Mouse (Mus musculus) forebrain, embryonic 16.5 days (tissue): ENCODE data around the gene Fastkd3. TPM values are rescaled to one million over a fixed set of nuclear protein-coding genes. Genes with fewer than 3 reads are reported as not detected.
"Not testable (repeated sequence)": the region's sequence is repeated elsewhere in the genome, so short reads cannot be mapped to it uniquely, and the experiment has no call there.

Source experiments
- ATAC-seq: fragments of 200-750 bp; cut with Nextera tagmentation; 2 replicates; pipeline ENCODE4 v1.8.0; 2017; ENCODE audit warnings: mild to moderate bottlenecking, moderate library complexity
- H3K27ac ChIP-seq: fragments of 300-500 bp; sonication (generic); 2 replicates; pipeline ENCODE4 v1.5.1; 2014; ENCODE audit warnings: low read length, control low read depth
- H3K27me3 ChIP-seq: fragments of 300-500 bp; sonication (generic); replicated peaks from 2 replicates; pipeline ENCODE4 v1.6.1; 2014; ENCODE audit warnings: low read length; ENCODE audit not compliant: control insufficient read depth, insufficient read depth
- H3K36me3 ChIP-seq: fragments of 300-500 bp; sonication (generic); 2 replicates; pipeline ENCODE4 v1.6.1; 2014; ENCODE audit not compliant: control insufficient read depth, insufficient read depth
- H3K4me1 ChIP-seq: fragments of 300-500 bp; sonication (generic); replicated peaks from 2 replicates; pipeline ENCODE4 v1.6.1; 2014; ENCODE audit warnings: low read length; ENCODE audit not compliant: control insufficient read depth, insufficient read depth
- H3K4me2 ChIP-seq: fragments of 300-500 bp; sonication (generic); 2 replicates; pipeline ENCODE4 v1.6.1; 2014; ENCODE audit warnings: mild to moderate bottlenecking, low read length, control low read depth
- H3K4me3 ChIP-seq: fragments of 300-500 bp; sonication (generic); replicated peaks from 2 replicates; pipeline ENCODE4 v1.5.1; 2014; ENCODE audit warnings: mild to moderate bottlenecking, low read length, control low read depth
- H3K9ac ChIP-seq: fragments of 300-500 bp; sonication (generic); replicated peaks from 2 replicates; pipeline ENCODE4 v1.6.1; 2014; ENCODE audit warnings: low read depth, low read length, control low read depth
- H3K9me3 ChIP-seq: fragments of 300-500 bp; sonication (generic); 2 replicates; pipeline ENCODE4 v1.6.1; 2016; ENCODE audit warnings: low read length; ENCODE audit not compliant: control insufficient read depth
- WGBS: fragments of 180-500 bp; shearing (Covaris S2); extraction: QIAGEN DNeasy Blood & Tissue Kit; methylation state at CpG from one replicate; pipeline ENCODE4 v1.1.7; 2014; 5-methylcytosine and 5-hydroxymethylcytosine counted together
- polyA plus RNA-seq: library from polyadenylated mRNA; unstranded; fragments of >200 nt; fragmentation: Nextera tagmentation; extraction: Ambion mirVana; gene quantifications from 2 replicates; pipeline ENCODE4 v1.2.1, GENCODE M21; 2015

Gene Fastkd3
- polyA plus RNA-seq: 29.7 and 29.8 TPM in 2 replicates

DNA sequence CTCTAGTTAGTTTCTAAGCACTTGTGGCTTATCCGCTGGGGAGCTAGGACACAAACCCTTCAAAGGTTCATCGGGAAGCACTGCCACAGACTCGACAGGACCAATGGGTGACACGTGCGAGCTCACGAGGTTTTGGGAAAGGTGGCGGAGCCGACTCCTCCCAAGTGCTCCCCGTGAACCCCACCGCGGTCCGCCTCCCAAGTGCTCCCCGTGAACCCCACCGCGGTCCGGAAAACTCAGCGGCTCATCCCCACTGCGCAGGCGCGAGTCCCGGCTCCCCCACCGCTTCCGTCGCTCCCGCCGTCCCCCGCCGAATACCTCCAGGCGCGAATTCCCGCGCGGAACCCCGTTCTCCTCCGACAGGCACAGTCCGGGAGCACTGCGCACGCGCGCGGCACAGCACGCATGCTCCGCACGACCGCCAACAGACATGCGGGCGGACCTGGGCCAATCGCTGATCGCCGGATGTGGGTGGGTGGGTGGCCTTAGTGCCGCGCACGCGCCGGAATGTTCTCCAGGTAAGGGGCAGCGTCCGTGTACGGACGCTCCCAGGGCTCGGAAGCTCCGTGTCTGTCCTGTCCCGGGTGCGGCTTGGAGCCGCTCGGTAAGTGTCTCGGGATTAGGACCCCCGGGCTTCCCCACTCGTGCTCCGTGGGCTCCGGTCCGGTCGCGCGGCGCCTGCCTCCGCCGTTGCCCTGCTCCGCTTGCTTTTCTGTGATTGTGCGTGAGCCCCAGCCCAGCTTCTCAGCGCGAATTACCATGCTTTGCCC, at the start of gene Fastkd3, which contains the start of gene Mtrr:
Fastkd3 (plus strand) TSS at position 488 of the 770 bp plus-strand sequence.
Mtrr (minus strand) TSS at position 403 of the 770 bp plus-strand sequence.
- no peaks in the 10 kb centered on the region for H3K27me3 ChIP-seq
- peak; percentile 100 for ATAC-seq
- H3K9ac ChIP-seq: peak within 1 kb of the TSS; percentile 82
- peaks cover 24% of the 10 kb centered on the region for H3K36me3 ChIP-seq
- H3K4me3 ChIP-seq: peak within 1 kb of the TSS; percentile 89
- H3K4me1 ChIP-seq: peaks cover 23% of the 10 kb centered on the region
- H3K9me3 ChIP-seq: no peaks in the 10 kb centered on the region
- H3K27ac ChIP-seq: peak within 1 kb of the TSS; percentile 82
- WGBS: under 1% methylated on average over 81 of the region's 81 CpGs
- H3K4me2 ChIP-seq: peak within 1 kb of the TSS; percentile 84

DNA sequence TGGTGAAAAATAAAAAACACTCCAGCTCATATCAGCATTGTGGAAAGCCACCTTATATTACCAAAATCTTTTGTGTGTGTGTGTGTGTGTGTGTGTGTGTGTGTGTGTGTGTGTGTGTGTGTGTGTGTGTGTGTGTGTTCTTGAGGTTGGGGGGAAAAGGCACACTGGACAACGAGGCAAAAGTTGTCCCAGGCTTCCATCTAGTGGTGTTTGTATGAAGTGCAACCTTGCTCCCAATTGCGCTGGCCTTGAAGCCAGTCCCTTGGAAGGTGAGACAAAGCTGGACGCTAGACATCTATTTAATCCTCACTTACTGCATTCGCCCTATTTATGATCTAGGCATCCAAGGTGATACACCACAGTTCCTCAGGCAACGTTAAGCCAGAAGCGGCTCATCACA, 28.6 kb upstream of the Fastkd3 start:
- not testable (repeated sequence) for H3K9me3 ChIP-seq, H3K4me2 ChIP-seq, H3K36me3 ChIP-seq, H3K27me3 ChIP-seq, ATAC-seq, H3K27ac ChIP-seq, H3K4me3 ChIP-seq, H3K4me1 ChIP-seq, H3K9ac ChIP-seq
- WGBS: 21% methylated on average over 4 of the region's 6 CpGs

DNA sequence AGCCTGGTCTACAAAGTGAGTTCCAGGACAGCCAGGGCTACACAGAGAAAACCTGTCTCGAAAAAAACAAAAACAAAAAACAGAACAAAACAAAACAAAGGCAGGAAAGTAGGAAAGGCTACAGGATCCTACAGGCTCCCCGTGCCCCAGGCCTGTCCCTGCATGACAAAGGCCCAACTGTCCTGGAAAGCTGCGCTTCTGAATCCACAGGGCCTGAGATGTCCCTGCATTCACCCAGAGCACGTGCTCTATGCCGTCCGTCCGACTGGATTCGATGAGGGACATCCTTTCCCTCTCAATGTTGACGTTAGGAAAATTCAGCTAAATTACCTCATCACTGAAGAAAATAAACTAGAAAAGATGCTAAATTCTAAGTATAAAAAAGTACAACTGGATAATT, 13.9 kb upstream of the Fastkd3 start:
- peaks cover 38% of the 10 kb centered on the region for H3K36me3 ChIP-seq
- H3K4me3 ChIP-seq: no peak overlapping the region
- WGBS: 95% methylated on average over 9 of the region's 9 CpGs

DNA sequence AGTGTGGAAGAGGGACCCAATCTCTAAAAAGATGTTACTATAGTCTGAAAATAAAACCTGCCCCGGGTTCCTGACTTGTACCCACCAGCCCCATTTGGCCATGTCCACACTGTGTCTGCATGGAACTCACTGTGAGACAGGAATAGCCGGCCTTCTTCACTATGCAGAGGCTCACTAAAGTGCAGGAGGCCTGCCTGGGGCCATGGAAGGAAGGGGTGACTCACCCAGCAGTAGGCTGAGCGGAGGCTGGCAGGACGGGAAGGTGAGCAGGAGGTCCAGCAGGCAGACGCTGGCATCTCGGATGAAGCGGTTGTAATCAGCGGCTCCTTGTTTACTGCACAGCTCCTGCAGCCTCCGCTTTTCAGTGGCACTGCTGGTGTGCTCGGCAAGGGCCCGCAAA, 13.5 kb upstream of the Fastkd3 start:
- H3K4me2 ChIP-seq: no peak overlapping the region
- 95% methylated on average over 11 of the region's 11 CpGs for WGBS
- peaks cover 34% of the 10 kb centered on the region for H3K36me3 ChIP-seq
- H3K4me3 ChIP-seq: no peak overlapping the region
- no peak for ATAC-seq
- H3K4me1 ChIP-seq: no peaks in the 10 kb centered on the region
- no peak overlapping the region for H3K9ac ChIP-seq
- H3K9me3 ChIP-seq: no peaks in the 10 kb centered on the region
- H3K27ac ChIP-seq: no peak overlapping the region
- H3K27me3 ChIP-seq: no peaks in the 10 kb centered on the region

More for the DNA sequence above, 13.9 kb upstream of the Fastkd3 start:
- Histone ChIP-seq H3K27ac (no peak overlapping the region), H3K4me1 (no peaks in the 10 kb centered on the region), H3K9ac (no peak overlapping the region), H3K4me2 (no peak overlapping the region), H3K27me3 (no peaks in the 10 kb centered on the region), H3K9me3 (no peaks in the 10 kb centered on the region)
- ATAC-seq: no peak

DNA sequence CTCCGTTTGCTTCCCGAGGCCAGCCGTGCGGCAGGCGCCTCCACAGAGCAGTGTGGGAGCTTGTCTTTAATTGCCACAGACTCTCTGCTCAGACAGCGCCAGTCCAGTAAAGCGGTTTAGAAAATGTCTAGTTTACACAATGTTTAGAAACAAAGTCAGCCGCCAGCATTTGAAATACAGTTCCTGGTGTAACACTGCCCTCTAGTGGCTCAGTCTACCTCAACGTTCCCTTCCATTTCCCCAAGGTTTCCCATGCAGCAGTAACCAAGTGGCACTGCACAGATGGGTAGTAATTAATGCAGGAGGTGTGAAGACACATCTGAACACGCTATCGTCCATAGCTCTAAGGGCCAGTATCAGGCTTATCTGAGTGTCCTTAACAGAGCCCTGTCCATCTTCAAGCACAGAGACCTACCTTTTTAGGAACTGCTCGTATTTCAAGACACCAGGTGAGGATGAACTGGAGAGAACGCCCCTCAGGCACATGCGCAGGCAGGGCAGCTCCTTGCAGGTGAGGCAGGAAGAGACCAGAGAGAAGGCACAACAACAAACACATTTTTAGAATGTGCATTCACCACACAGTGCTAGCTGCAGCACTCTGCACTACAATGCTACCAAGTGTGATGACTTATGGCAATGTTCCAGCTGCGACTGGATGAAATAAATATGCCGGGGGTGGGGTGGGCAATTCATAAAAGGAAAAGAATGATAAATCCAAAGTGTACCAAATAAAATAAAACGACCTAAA, 12.3 kb upstream of the Fastkd3 start:
- no peak overlapping the region for H3K4me3 ChIP-seq
- H3K27ac ChIP-seq: no peak overlapping the region
- WGBS: 56% methylated on average over 17 of the region's 17 CpGs
- H3K4me2 ChIP-seq: no peak overlapping the region
- H3K9ac ChIP-seq: no peak overlapping the region
- no peaks in the 10 kb centered on the region for H3K4me1 ChIP-seq
- peak; percentile 81 for ATAC-seq
- no peaks in the 10 kb centered on the region for H3K9me3 ChIP-seq
- no peaks in the 10 kb centered on the region for H3K27me3 ChIP-seq
- peaks cover 29% of the 10 kb centered on the region for H3K36me3 ChIP-seq

DNA sequence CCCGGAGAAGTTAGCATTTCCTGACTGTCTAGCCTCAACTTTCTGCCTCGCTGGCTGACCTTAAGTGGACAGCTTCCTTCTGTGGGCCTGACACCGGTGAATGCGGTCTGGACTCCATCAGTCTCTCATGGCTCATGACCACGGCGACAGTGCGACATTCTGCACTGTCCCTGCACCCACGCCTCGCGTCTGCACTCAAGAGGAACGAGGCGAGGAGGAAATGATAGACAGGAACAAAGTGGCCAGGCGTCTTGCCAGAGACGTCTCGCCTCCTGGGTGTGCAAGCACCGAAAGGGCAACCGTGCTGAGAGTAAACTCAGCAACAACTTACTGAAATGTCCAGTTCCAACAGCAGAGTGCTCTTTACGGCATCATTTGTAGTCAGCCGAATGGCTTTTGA, 9.8 kb upstream of the Fastkd3 start:
- Histone ChIP-seq H3K9ac (no peak overlapping the region), H3K27ac (no peak overlapping the region), H3K36me3 (peaks cover 21% of the 10 kb centered on the region), H3K27me3 (no peaks in the 10 kb centered on the region), H3K4me2 (no peak overlapping the region), H3K9me3 (no peaks in the 10 kb centered on the region), H3K4me1 (no peaks in the 10 kb centered on the region), H3K4me3 (no peak overlapping the region)
- no peak for ATAC-seq
- WGBS: 97% methylated on average over 19 of the region's 19 CpGs

DNA sequence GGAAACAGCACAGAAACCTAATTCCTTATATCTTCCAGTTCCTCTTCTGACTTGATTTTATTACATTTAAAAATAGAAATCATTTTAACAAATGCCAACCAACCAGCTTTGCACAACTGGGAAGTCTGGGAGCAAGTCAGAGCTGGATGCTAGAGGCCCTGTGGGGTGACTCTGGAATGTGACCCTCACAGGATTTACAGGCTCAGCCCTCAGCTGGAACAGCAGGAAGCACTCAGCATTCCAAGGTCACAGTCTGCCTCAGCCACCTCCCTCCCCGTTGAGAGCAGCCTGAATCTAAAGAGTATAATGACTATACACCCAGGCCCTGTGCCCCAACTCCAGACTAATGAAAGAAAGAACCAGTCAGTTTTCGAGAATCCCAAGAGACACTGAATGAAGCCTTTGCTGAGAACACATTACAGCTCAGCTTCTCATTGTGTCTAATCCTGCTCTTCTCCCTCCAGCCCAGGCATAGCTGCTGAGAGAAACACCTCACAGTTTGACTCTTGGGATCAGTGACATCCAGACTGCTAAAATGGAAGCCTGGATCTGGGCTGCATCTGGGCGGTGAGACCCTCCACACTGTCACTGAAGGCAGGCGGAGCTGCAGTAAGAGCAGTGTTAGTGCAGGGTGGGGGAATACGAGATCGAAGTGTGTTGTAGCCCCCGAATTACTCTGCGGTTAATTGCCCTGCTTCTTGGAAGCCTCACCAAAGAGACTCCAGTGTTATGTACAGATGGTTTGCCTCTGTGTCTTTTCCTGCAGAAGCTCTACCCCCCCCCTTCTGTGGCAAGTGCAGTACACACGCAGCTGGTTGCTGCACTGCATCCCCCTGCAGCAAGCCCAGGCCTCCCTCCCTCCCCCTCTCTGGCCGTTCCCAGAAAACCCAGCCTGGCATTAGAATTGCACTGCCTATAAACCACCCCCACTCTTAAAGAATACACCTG, 8.8 kb upstream of the Fastkd3 start:
- WGBS: 60% methylated on average over 10 of the region's 10 CpGs
- no peak overlapping the region for H3K9ac ChIP-seq
- H3K27me3 ChIP-seq: no peaks in the 10 kb centered on the region
- H3K27ac ChIP-seq: no peak overlapping the region
- H3K4me2 ChIP-seq: no peak overlapping the region
- no peaks in the 10 kb centered on the region for H3K9me3 ChIP-seq
- no peaks in the 10 kb centered on the region for H3K4me1 ChIP-seq
- no peak for ATAC-seq
- peaks cover 23% of the 10 kb centered on the region for H3K36me3 ChIP-seq
- no peak overlapping the region for H3K4me3 ChIP-seq

DNA sequence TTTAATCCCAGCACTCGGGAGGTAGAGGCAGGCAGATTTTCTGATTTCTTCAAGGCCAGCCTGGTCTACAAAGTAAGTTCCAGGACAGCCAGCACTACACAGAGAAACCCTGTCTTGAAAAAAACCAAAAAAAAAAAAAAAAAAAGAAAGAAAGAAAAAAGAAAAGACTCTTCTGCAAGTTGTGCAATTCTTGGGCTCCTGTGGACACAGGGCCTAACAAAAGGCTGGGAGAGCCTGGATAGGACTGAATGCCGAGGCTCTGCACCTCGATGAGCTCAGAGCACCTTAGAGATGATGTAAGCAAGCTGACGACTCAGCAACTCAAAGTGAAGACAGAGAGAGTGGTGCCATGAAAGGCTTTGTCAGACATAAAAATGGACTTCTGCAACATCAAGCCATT, 7.6 kb upstream of the Fastkd3 start:
- H3K36me3 ChIP-seq: peaks cover 19% of the 10 kb centered on the region
- no peaks in the 10 kb centered on the region for H3K9me3 ChIP-seq
- H3K27me3 ChIP-seq: no peaks in the 10 kb centered on the region
- no peak overlapping the region for H3K27ac ChIP-seq
- no peaks in the 10 kb centered on the region for H3K4me1 ChIP-seq
- no peak for ATAC-seq
- H3K4me2 ChIP-seq: no peak overlapping the region
- 76% methylated on average over 4 of the region's 4 CpGs for WGBS
- H3K9ac ChIP-seq: no peak overlapping the region
- H3K4me3 ChIP-seq: no peak overlapping the region

DNA sequence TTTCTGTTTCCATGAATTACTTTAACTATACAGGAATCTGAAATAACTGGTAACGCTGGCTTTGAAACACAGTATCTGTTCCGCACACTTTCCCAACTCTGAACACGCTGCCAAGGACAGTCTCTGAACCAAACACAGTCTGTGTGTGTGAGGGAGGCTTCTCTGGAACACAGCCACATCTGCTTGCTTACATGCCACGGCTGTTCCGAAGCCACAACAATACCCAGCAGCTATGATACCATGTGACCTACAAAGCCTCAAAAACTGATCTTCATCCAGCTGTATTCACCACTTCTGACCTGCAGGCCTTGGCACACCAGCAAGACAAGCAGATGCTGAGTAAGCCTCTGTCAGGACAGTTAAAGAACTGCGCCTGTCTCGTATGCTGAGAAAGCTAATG, 4.1 kb upstream of the Fastkd3 start:
- H3K4me2 ChIP-seq: no peak overlapping the region
- 79% methylated on average over 7 of the region's 7 CpGs for WGBS
- H3K4me3 ChIP-seq: no peak overlapping the region
- 0 out of 2 replicates have a peak, but pooled peaks cover 8% of the 10 kb centered on the region for H3K36me3 ChIP-seq
- no peaks in the 10 kb centered on the region for H3K27me3 ChIP-seq
- no peak overlapping the region for H3K9ac ChIP-seq
- H3K9me3 ChIP-seq: no peaks in the 10 kb centered on the region
- H3K27ac ChIP-seq: no peak overlapping the region
- ATAC-seq: no peak
- H3K4me1 ChIP-seq: peaks cover 16% of the 10 kb centered on the region
